Mouse (Mus musculus) layer of hippocampus, adult 2 months (tissue): Measurements from ENCODE around the gene Glipr1l3. TPM values are rescaled to one million over a fixed set of nuclear protein-coding genes. Genes with fewer than 3 reads are reported as not detected.
"Not testable (repeated sequence)": the region's sequence is repeated elsewhere in the genome, so short reads cannot be mapped to it uniquely, and the experiment has no call there.

Source experiments
- DNase-seq, 2 experiments: peaks; one replicate each; pipeline ENCODE4 v3.0.0; 2022; ENCODE audit warnings: low spot score in 2 of 2
- H3K27ac ChIP-seq: fragments of 200-600 bp; 2 replicates; pipeline ENCODE4 v1.8.1; 2022
- H3K4me3 ChIP-seq: fragments of 200-600 bp; 2 replicates; pipeline ENCODE4 v1.8.1; 2022; ENCODE audit warnings: mild to moderate bottlenecking
- CTCF ChIP-seq: fragments of 200-600 bp; conservative IDR thresholded peaks from 2 replicates; pipeline ENCODE4 v1.8.1; 2022; ENCODE audit warnings: antibody characterized with exemption, mild to moderate bottlenecking, moderate library complexity
- long read RNA-seq, 2 experiments: library from polyadenylated mRNA; stranded (forward); transcript quantifications; one replicate each; pipeline ENCODE4 v2.0.0; 2021; ENCODE audit warnings: borderline mapping rate in 2 of 2
- total RNA-seq, 2 experiments: library from RNA; stranded (reverse); gene quantifications; 2 replicates each; pipeline ENCODE4 v1.2.3; 2021

Glipr1l3 gene
- total RNA-seq = not detected
- long read RNA-seq, experiment 1 = 0 reads
- long read RNA-seq, experiment 2 = 0 reads

DNA sequence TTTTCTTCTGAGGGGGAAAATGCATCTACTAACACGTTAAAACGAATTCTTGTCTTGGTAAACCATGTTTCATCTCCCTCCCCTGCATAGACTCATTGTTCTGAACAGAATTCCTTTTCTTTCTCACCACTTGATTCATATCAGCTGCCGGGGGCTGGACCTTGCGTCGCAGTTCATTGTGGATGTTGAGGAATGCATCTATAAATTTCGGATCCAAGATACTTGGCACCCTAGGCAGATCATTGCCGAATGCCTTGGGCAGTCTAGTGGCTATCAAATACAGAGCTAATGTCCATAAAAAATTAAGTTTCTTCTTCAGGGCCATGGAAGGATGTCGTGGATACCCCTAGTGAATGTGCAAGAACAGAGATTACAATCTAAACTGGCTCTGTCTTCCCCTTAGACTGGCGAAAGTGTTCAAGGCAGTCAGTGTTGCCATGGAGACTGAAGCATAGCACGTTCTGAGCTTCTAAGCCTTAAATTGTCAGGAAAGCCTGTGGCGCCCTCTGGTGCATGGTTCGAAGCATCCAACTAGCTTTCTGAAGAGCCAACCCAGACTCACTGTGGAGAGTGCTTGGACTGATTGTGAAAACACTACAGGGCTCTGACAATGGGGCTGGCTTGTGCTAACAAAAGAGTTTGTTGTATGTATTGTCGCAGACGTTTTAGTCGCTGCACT lies at the start of gene Glipr1l3:
Gene Glipr1l3 (minus strand): TSS at position 446 of the 679 bp plus-strand sequence.
- peak; percentile 88 to 93 for DNase-seq
- Histone ChIP-seq H3K4me3 (peak within 1 kb of the TSS; percentile 51), H3K27ac (peak within 1 kb of the TSS; percentile 70)
- TF ChIP-seq CTCF = peak; percentile 88

DNA sequence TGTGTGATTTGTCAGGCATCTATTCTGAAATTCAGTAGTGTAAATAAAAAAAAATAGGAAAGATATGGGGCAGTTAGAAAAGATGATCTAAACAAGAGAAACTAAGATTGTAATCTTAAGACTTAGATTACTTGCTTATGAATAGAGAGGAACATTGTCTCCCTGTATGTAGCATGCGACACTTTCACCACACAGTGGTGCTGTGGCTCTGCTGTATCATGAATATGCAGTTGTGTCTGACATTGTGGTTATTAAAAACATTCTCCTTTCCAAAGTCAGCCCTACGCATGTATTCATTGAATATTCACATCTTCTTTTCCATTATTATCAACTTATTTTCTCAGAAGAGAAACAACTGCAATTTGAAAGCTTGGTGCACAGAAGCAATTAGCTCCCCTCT lies 43.3 kb upstream of the Glipr1l3 start:
- Histone ChIP-seq H3K27ac (no peak overlapping the region), H3K4me3 (no peak overlapping the region)
- TF ChIP-seq CTCF = peak; percentile 87
- peak; percentile 48 to 65 for DNase-seq

DNA sequence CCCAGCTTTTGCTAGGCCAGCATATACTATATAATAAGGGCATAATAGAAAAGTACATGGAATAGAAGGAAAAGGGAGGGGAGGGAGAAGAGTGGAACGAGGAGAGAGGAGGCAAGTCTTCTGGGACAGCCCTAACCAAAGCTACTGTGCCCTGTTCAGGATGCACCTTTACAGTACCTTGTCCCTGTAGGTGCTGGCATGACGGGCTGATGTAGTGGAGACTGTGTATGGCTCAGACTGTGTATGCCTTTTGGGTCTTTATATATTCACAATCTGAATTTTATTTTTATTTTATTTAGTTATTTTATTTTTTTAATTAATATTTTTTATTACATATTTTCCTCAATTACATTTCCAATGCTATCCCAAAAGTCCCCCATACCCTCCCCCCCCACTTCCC lies 33.8 kb upstream of the Glipr1l3 start:
- not testable (repeated sequence) for H3K27ac ChIP-seq, H3K4me3 ChIP-seq, DNase-seq

DNA sequence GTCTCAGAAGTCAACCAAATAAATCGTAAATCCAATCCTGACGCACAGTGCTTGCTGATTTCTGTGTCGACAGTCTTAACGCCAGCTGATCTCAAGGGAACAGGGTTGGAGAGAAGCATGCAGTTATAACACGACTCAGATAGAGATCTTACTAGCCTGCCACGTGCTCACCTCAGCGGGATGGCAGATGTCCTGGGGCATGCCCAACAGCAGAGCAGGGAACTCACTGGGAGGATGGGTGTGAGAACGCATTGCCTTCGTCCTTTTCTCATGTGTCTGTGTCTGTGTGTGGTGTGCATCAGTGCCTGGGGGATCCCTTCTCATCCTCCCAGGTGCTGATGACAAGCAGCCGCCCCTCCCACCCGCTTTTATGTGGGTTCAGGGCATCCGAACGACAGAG lies 16.9 kb upstream of the Glipr1l3 start:
- not testable (repeated sequence) for H3K27ac ChIP-seq, H3K4me3 ChIP-seq, DNase-seq

DNA sequence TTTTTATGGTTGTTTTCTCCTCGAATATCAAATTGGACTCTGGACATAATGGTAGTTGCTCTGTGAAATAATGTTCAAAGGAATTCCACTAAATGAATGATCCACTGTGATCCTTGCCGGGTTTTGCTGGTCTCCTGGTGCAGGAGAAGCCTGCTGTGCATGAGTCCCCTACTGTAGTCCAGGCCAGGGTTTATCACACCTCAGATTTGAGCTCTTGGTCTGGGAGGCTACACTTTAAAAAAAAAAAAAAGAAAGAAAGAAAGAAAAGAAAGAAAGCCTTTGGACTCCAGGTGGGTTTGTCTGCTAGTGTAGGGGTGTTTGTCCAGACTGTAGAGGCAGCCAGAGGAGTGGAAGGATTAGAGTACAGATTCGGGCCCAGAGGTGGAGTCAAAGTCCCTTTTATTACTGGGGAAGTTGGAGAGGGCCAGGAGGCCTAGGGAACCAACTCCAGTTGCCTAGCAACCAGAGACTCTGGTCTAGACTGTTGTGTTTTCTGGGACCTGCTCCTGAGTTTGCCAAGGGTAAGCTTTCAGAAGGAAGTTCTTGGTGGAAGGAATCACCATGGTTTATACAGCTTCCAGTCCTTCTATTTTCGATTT lies 3.1 kb upstream of the Glipr1l3 start, which contains the start of gene Caps2:
Gene Caps2 (plus strand): TSS at position 454 of the 599 bp plus-strand sequence.
- DNase-seq = peak in 1 of 2 experiments; percentile 15
- no peak within 1 kb of the TSS for H3K27ac ChIP-seq
- H3K4me3 ChIP-seq = no peak within 1 kb of the TSS
- TF ChIP-seq CTCF = no peak

GRCm38 (mm10) chr10:112139834-112140233 lies 20.3 kb downstream of the Glipr1l3 start:
- no peak for DNase-seq
- TF ChIP-seq CTCF = no peak
- Histone ChIP-seq H3K27ac (no peak overlapping the region), H3K4me3 (no peak overlapping the region)

DNA sequence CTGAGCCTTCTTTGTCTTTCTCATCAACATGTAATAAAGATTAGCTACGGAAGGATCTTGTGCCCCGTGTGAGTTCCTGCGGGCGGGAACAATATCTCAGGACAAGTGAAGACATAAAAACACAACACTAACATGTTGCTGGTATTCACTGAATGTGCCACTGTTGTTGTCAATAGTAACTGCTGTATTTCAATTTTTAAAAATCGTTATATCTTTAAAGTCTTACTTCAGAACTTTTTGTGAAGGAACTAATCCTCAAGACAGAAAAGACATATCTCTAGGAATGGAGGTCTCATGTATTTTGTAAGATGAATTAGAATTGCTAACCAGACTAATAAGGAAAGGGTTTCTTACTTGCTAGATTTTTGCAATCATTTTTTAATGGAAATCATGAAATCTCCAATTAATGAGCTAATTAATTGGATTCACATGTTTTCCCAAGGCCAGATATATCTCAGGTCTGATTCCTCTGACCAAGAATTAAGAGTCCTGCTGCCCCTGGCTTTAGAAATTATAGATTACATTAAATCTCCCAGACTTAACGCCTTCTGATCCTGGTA lies 21.2 kb downstream of the Glipr1l3 start:
- Histone ChIP-seq H3K4me3 (peak overlapping the region; percentile 46), H3K27ac (no peak overlapping the region)
- DNase-seq = no peak
- no peak for TF ChIP-seq CTCF

DNA sequence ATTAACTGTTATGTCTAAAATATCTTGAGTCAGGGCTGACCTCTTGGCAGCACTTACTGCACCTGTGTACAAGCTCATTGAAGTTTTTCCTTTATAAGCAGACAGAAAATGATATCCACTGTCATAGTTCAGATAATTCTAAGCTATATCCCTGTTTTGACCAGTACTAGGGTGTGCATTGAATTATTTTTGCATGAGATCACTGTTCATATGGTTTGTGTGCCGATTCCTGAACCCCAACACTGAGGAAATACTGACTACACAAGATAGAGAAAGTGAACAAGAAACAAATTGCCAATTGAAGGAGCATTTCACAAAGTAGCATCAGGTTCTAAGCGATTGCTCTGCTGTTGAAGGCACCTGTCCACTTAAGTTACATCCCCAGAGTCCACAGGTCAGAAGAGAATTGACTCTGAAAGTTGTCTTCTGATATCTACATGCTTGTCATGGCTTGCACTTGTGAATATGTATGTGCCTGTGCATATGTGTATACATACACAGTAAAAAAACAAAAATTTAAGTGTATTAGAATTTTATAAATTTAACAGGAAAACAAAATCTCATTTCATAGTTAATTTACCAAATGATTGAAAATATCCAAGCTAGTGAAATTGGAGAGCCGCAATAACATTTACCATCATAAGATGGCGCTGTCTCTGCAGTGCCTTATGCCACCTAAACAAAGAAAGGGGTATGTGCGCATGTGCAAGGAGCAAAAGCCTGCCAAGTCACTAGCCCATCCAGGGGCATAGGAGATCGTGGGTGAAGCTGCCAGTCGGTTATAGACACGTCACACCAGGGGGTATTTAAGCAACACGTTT lies 21.9 kb downstream of the Glipr1l3 start:
- peak; percentile 57 to 62 for DNase-seq
- no peak overlapping the region for H3K27ac ChIP-seq
- H3K4me3 ChIP-seq = peak overlapping the region; percentile 46
- TF ChIP-seq CTCF = peak; percentile 83

DNA sequence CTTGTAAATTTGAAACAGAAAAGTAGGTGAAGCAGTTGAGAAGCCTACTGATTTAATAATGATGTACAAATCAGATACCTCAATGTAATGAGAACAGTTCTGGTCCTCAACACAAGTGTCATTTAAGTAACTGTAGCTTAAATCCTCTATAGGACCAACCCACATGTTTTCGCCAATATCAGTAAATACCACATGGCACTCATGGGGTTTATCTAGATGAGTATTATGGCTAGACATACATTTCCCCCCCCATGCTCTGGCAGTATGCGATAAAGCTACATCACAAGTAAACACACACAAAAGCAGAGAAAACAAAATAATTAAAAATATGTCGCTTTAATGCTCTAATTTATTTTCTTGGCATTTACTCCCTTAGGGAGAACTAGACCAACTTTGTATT lies 27.9 kb downstream of the Glipr1l3 start:
- H3K4me3 ChIP-seq = no peak overlapping the region
- H3K27ac ChIP-seq = no peak overlapping the region
- no peak for DNase-seq
- TF ChIP-seq CTCF = no peak

GRCm38 (mm10) chr10:112127682-112128230 lies 32.4 kb downstream of the Glipr1l3 start:
- not testable (repeated sequence) for DNase-seq, H3K4me3 ChIP-seq, H3K27ac ChIP-seq

DNA sequence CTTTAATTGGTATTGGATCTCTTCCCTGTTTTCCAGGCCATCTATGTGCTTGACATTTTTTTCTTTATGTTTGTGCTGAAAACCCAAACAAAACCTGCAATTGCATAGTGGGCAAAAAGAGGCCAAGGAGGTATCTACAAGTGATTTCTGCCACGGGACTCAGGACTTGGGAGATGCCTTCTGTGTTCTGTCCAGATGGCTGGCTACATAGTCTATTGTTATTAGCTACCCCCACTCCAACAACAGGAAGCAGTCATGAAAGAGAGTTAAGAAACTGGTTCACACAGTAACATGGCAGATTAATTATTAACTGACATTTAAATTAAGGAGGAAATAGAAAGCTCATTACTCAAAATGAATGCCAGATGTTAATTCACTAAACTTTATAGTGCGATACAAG lies 35.0 kb downstream of the Glipr1l3 start:
- not testable (repeated sequence) for H3K4me3 ChIP-seq, H3K27ac ChIP-seq, DNase-seq

DNA sequence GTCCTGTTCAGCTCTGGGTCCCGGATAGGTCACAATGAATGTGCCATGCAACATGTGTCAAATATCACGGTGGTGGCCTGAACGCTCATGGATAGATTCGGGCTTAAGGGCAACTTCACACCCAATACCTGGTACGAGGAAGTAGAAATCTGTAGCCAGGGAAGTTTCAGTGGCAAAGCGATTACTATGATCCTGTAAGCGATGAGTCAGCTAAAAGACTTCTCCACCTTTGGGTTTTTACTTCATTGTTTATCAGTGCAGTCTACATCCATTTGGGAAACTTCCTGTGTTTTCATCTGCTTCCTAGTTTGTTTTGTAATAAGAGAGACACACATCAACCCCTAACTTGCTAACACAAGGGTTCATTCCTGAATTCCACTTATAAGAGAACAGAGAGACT lies 49.7 kb downstream of the Glipr1l3 start:
- no peak for TF ChIP-seq CTCF
- no peak for DNase-seq
- H3K27ac ChIP-seq = no peak overlapping the region
- H3K4me3 ChIP-seq = no peak overlapping the region

- TF ChIP-seq CTCF = peak; percentile 85
- not testable (repeated sequence) for H3K27ac ChIP-seq, H3K4me3 ChIP-seq
- peak; percentile 21 to 57 for DNase-seq
Observed at GRCm38 (mm10) chr10:112105785-112106184, 54.3 kb downstream of the Glipr1l3 start.

Other genes with a start within 250 kb of the Glipr1l3 start
- gene Krr1, start 187.7 kb downstream of the Glipr1l3 start, total RNA-seq = 10 to 100 TPM; 38.2 to 41.7 TPM
- 1 to 10 TPM; 1.9 to 2.8 TPM for gene Glipr1, start 157.7 kb downstream of the Glipr1l3 start, total RNA-seq
- gene Glipr1l1, start 100.1 kb downstream of the Glipr1l3 start, total RNA-seq = not detected
- gene Glipr1l2, start 77.0 kb downstream of the Glipr1l3 start, total RNA-seq = not detected
- under 1 TPM in 1 of 2 experiments, not detected in 1; 0.26 TPM for gene Caps2, start 3.3 kb upstream of the Glipr1l3 start, total RNA-seq
- 10 to 100 TPM; 80.7 to 83.5 TPM for gene Kcnc2, start 110.8 kb upstream of the Glipr1l3 start, total RNA-seq